Mouse (Mus musculus): ENCODE results near the gene Ablim1.

GRCm38 (mm10) chr19:57106513-57106912 lies 208.2 kb downstream of the Ablim1 start:
- TF ChIP-seq CTCF (IDR thresholded peaks at IDR 0.05; ENCODE audit: insufficient read depth, low read depth, low read length), result no peak
- no peak for TF ChIP-seq POLR2A (IDR thresholded peaks at IDR 0.05; ENCODE audit: insufficient read depth, low read depth, low read length)
